Mouse (Mus musculus) NIH3T3 (cell line): ENCODE measurements at regions not wholly inside any gene's neighbourhood (a gene's known extent, or its start where the extent isn't known, plus 50 kb on each side); places are given as distances from the start of the nearest gene placed in this dataset.

Source experiments
- DNase-seq: peaks from one replicate; pipeline ENCODE4 v3.0.0-alpha.2; 2012; ENCODE audit warnings: low read depth

GRCm38 (mm10) chr8:79515282-79515783 lies 116.0 kb upstream of the Smad1 start:
- no peak for DNase-seq

DNA sequence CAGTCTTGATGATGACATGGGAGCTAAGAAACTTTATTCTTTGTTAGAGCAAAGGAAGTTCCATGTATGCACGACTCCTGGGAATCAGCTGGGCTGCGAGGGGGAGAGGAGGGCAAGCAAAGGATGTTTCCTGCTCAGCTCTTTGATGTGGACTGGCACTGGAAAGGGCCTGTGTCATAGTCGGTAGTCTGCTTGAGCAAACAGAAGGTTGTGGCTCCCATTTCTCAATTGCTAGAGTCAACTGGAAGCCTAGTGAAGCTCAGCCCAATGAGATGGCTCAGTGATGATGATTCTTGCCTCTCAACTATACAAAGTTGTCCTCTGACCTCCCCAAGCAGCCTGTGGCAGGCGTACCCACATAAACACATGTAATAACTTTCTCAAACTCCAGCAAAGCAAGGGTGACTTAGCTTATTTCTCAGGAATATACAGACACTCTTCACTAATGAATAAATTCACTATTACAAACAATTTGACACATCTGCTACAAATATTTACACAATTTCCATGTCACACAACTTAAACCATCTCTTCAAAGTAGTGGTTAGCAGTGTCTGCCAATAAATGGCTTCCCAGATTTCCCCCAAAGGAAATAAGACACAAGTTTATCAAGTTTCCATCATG lies 115.4 kb upstream of the Smad1 start:
- no peak for DNase-seq

GRCm38 (mm10) chr8:79508597-79508996 lies 109.3 kb upstream of the Smad1 start:
- DNase-seq: no peak

GRCm38 (mm10) chr8:79505381-79505780 lies 106.1 kb upstream of the Smad1 start:
- no peak for DNase-seq

GRCm38 (mm10) chr8:79503906-79504305 lies 104.6 kb upstream of the Smad1 start:
- no peak for DNase-seq

DNA sequence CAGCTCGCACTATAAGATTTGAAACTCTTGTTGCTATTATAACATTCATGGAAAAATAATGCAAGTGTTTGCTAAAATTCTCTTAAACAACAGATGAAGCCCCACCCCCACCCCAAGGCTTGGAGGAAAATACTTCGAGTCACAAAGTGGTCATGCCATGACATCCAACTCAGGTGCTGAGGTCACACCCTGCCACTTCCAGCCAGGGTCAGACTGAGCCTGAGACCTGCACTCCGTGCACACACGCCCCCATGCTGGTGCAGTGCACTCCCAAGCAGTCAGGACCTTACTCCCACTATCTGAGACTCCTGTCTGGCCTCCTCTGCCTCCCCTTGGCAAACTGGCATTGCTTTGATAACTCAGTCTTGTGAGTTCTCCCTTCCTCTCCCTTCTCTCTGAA lies 102.7 kb upstream of the Smad1 start:
- DNase-seq: no peak

DNA sequence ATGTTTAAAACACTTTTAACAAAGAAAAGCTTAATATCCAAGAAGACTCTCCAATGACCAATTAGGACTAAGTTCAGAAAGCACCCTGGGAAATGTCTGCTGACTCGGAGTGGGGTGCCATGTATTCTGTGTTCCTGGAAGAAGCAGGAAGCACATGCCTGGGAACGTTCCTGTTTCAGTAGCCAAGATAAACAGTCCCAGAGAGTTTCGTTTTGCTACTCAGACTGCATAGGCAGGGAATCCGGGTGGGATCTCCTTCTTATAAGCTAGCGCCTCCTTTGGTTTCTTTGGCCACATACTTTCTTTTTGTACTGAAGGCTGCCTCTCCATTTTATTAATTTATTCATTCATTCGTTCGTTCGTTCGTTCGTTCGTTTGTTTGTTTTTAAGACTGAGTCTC lies 101.9 kb upstream of the Smad1 start:
- peak; percentile 43 for DNase-seq

- no peak for DNase-seq
Measured at GRCm38 (mm10) chr8:79499258-79499657, 99.9 kb upstream of the Smad1 start.

DNA sequence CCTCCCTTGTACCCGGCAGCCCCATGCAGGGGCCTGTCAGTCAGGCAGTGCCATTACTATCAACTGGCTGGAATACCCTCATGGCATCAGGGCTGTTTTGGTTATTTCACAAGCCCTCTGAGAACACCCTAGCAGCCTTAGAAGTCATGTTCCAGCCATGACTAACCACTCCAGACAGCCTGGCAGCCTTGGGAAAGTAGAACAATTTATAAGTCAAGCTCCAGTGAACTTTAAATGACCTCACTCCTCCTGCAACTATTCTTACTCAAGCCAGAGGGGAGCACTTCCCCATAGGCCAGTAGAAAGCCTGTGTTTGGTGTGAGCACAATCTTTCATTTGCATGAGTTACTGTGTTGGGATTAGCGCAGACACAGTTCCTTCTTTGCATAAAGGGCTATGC lies 99.3 kb upstream of the Smad1 start:
- peak; percentile 78 for DNase-seq

- no peak for DNase-seq
Measured at GRCm38 (mm10) chr8:79491156-79491698, 91.9 kb upstream of the Smad1 start.

DNA sequence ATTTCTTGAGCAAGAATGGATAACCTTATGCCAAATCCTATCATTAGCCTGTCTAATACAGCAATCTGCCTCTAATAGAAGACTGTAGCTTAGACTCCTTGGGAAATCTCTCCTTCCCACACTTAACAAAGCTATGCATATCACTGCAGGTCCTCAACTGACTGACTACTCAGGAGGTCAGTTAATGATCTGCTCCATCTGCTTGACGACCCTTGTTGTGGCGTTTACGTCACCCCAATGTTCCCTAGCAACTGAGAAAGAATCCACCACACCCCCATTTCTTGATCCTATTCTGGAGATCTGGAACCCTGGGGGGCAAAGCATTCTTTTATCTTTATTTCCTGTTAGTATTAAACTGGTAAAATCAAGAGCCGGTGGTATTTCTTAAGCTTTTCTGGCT lies 91.4 kb upstream of the Smad1 start:
- no peak for DNase-seq

GRCm38 (mm10) chr8:79488861-79489260 lies 89.5 kb upstream of the Smad1 start:
- DNase-seq: peak; percentile 31

DNA sequence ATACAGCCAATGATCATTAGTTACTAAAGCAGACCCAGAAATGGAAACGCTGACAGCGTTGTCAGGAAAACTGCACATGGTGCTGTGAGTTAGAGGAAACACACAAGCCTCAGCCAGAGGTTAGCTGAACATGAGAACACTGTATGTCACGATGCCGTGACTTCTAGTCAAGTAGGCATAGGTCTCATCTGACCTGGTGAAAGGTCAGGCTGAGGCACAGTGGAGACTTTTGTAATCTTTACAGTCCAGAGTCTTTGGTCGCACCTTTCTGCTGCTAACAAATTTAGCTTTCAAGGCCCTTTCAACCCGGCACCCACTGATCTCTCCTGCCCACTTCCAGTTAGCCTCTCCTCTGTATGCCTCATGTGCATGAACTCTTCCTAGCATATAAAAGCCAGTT lies 88.3 kb upstream of the Smad1 start:
- DNase-seq: no peak

GRCm38 (mm10) chr8:79479326-79479725 lies 80.0 kb upstream of the Smad1 start:
- DNase-seq: no peak

- no peak for DNase-seq
Measured at GRCm38 (mm10) chr8:79476012-79476411, 76.7 kb upstream of the Smad1 start.

DNA sequence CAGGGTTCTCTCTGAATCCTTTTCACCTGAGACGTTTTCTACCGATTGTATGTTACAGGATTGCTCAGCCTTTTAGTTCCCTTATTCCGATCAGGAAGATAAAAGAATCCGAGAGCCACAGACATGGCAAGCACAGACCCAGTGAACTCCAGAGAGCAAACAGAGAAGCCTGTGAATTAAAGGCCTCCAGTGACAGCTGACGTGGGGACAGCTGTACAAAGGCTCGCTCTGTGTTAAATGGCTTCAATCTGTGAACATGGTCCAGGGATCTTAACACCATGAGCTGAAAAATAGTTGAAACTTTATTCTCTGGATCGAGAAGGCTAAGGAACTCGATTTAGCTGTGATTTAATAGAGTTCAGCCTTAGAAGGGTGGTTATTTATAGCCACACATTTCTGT lies 75.4 kb upstream of the Smad1 start:
- no peak for DNase-seq

- DNase-seq: peak; percentile 75
Measured at GRCm38 (mm10) chr8:79452101-79452500, 52.8 kb upstream of the Smad1 start.

DNA sequence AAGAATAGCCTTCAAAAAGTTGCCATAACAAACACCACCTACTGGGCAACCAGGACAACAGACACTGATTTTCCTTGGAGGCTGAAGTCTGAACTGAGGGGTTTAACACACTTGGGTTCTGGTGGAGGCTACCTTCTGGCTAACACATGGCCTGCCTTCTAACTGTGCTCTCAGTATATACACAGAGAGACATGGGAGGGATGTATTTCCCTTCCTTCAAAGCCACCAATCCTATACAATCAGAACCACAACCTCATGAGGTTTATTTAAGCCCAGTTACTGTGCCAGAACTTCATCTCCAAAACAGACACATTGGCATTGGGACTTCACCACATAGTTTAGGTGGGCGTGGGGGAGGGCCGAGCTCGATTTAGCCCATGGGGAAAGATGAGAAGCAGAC lies 50.1 kb upstream of the Smad1 start:
- DNase-seq: no peak
